Mouse (Mus musculus): ENCODE measurements around the gene Atxn1. TPM values are rescaled to one million over a fixed set of nuclear protein-coding genes. Genes with fewer than 3 reads are reported as not detected.

The Atxn1 gene
- total and polyA plus RNA-seq, 3 experiments = 0.39 to 1.1 TPM; not detected in 1

GRCm38 (mm10) chr13:45514115-45514514, 450.7 kb downstream of the Atxn1 start:
- Histone ChIP-seq H3K9me3 (replicated peaks; ENCODE audit: insufficient read depth, low read length) (no peaks in the 10 kb centered on the region), H3K9ac (ENCODE audit: control insufficient read depth, low read depth, low read length, poor library complexity, severe bottlenecking) (peak overlapping the region; percentile 64), H3K4me3 (ENCODE audit: control insufficient read depth in 1 of 2, insufficient read depth in 1 of 2, low read depth in 2 of 2, low read length in 2 of 2) (peak overlapping the region; percentile 48 to 61), H3K36me3 (ENCODE audit: control insufficient read depth in 1 of 2, insufficient read depth in 2 of 2, low read length in 2 of 2) (peaks cover 0 to 37% of the 10 kb centered on the region in 2 experiments; a peak in 2 of 4 replicates), H3K27ac (ENCODE audit: control insufficient read depth, low read depth, low read length) (peak overlapping the region; percentile 98), H3K79me2 (ENCODE audit: control insufficient read depth, insufficient read depth, low read length, poor library complexity) (peaks cover 8% of the 10 kb centered on the region), H3K27me3 (ENCODE audit: control insufficient read depth in 1 of 2, insufficient read depth in 2 of 2, low read length in 2 of 2) (no peaks in the 10 kb centered on the region), H3K4me1 (ENCODE audit: control insufficient read depth in 1 of 2, insufficient read depth in 2 of 2, low read length in 2 of 2) (peaks cover 18 to 53% of the 10 kb centered on the region in 2 experiments)
- peak; percentile 67 for DNase-seq (ENCODE audit: low read depth, low spot score)
- TF ChIP-seq HCFC1 (IDR thresholded peaks at IDR 0.05; ENCODE audit: low read depth, low read length) = peak; percentile 13; the same call in 1 of the 2 replicates
- TF ChIP-seq MAZ (IDR thresholded peaks at IDR 0.05; ENCODE audit: low read depth, low read length) = peak; percentile 65; the same call in 1 of the 2 replicates
- TF ChIP-seq USF2 (IDR thresholded peaks at IDR 0.05; ENCODE audit: borderline replicate concordance in 1 of 2, insufficient read depth in 1 of 2, low read depth in 1 of 2, low read length in 2 of 2) = no peak
- TF ChIP-seq RCOR1 (IDR thresholded peaks at IDR 0.05; ENCODE audit: low read depth, low read length) = 0 out of 2 replicates have a peak, but pooled peaks have one; percentile 28
- no peak for TF ChIP-seq NRF1 (IDR thresholded peaks at IDR 0.05; ENCODE audit: insufficient read depth, low read depth, low read length, poor library complexity, severe bottlenecking)
- no peak for TF ChIP-seq BHLHE40 (IDR thresholded peaks at IDR 0.05; ENCODE audit: borderline replicate concordance, low read depth, low read length)
- TF ChIP-seq CHD2 (IDR thresholded peaks at IDR 0.05; ENCODE audit: low read length) = no peak
- peak; percentile 60; the same call in 1 of the 2 replicates for TF ChIP-seq TCF12 (IDR thresholded peaks at IDR 0.05; ENCODE audit: low read depth, low read length)
- TF ChIP-seq EP300 (IDR thresholded peaks at IDR 0.05; ENCODE audit: low read depth in 1 of 2, low read length in 2 of 2) = peak; percentile 22 to 49; a peak in 3 of 4 replicates
- no peak; the same call in 1 of the 2 replicates for TF ChIP-seq KAT2A (conservative IDR thresholded peaks at IDR 0.05; ENCODE audit: low read depth, low read length)
- TF ChIP-seq MAX (IDR thresholded peaks at IDR 0.05; ENCODE audit: low read length) = 0 out of 2 replicates have a peak, but pooled peaks have one; percentile 3
- TF ChIP-seq ZMIZ1 (IDR thresholded peaks at IDR 0.05; ENCODE audit: low read depth, low read length) = no peak
- TF ChIP-seq MAFK (IDR thresholded peaks at IDR 0.05; ENCODE audit: borderline replicate concordance, low read depth, low read length) = no peak
- TF ChIP-seq CHD1 (IDR thresholded peaks at IDR 0.05; ENCODE audit: low read depth, low read length) = 0 out of 2 replicates have a peak, but pooled peaks have one; percentile 40
- peak; percentile 67 for TF ChIP-seq ETS1 (IDR thresholded peaks at IDR 0.05; ENCODE audit: low read depth, low read length)
- no peak for TF ChIP-seq TAL1 (IDR thresholded peaks at IDR 0.05; ENCODE audit: low read length)
- TF ChIP-seq ZNF384 (IDR thresholded peaks at IDR 0.05; ENCODE audit: low read depth, low read length) = no peak
- no peak for TF ChIP-seq RAD21 (IDR thresholded peaks at IDR 0.05; ENCODE audit: low read depth, low read length)
- TF ChIP-seq POLR2AphosphoS2 (IDR thresholded peaks at IDR 0.05; ENCODE audit: low read length) = no peak
- TF ChIP-seq JUND (IDR thresholded peaks at IDR 0.05; ENCODE audit: low read depth, low read length) = no peak
- no peak for TF ChIP-seq TBP (IDR thresholded peaks at IDR 0.05; ENCODE audit: low read depth, low read length)
- TF ChIP-seq POLR2A (IDR thresholded peaks at IDR 0.05; ENCODE audit: control insufficient read depth in 1 of 2, insufficient read depth in 1 of 2, low read depth in 1 of 2, low read length in 2 of 2, poor library complexity in 1 of 2) = no peak; a peak in 1 of 4 replicates
- no peak for TF ChIP-seq MYC (IDR thresholded peaks at IDR 0.05; ENCODE audit: low read depth, low read length)
- TF ChIP-seq GABPA (IDR thresholded peaks at IDR 0.05; ENCODE audit: low read depth, low read length) = no peak
- no peak for TF ChIP-seq ZKSCAN1 (IDR thresholded peaks at IDR 0.05; ENCODE audit: low read depth, low read length)
- TF ChIP-seq UBTF (IDR thresholded peaks at IDR 0.05; ENCODE audit: borderline replicate concordance, insufficient read depth, low read depth, low read length) = no peak
- TF ChIP-seq USF1 (IDR thresholded peaks at IDR 0.05; ENCODE audit: low read depth, low read length) = no peak; the same call in 1 of the 2 replicates
- TF ChIP-seq ZC3H11A (IDR thresholded peaks at IDR 0.05; ENCODE audit: low read depth, low read length) = 0 out of 2 replicates have a peak, but pooled peaks have one; percentile 4
- no peak for TF ChIP-seq MEF2A (IDR thresholded peaks at IDR 0.05; ENCODE audit: extremely low read depth, insufficient replicate concordance, low read depth, low read length, poor library complexity, severe bottlenecking)
- no peak for TF ChIP-seq E2F4 (IDR thresholded peaks at IDR 0.05; ENCODE audit: borderline replicate concordance, low read depth, low read length)
- TF ChIP-seq SMC3 (IDR thresholded peaks at IDR 0.05; ENCODE audit: low read depth, low read length) = no peak
- TF ChIP-seq MYB (IDR thresholded peaks at IDR 0.05; ENCODE audit: low read depth, low read length) = no peak
- TF ChIP-seq POLR2AphosphoS5 (IDR thresholded peaks at IDR 0.05; ENCODE audit: borderline replicate concordance, low read depth, low read length) = no peak
- no peak for TF ChIP-seq NELFE (IDR thresholded peaks at IDR 0.05; ENCODE audit: low read depth, low read length)
- TF ChIP-seq GATA1 (IDR thresholded peaks at IDR 0.05; ENCODE audit: low read depth, low read length) = peak; percentile 44; the same call in 1 of the 2 replicates
- TF ChIP-seq SIN3A (IDR thresholded peaks at IDR 0.05; ENCODE audit: low read length) = no peak
- no peak; the same call in none of the 2 replicates for TF ChIP-seq MXI1 (IDR thresholded peaks at IDR 0.05; ENCODE audit: low read depth, low read length)
